Mouse (Mus musculus): Measurements from ENCODE around the gene Cd164l2. TPM values are rescaled to one million over a fixed set of nuclear protein-coding genes. Genes with fewer than 3 reads are reported as not detected.
A peak's percentile ranks its signal among the peaks of the same experiment; 100 is the strongest.

The Cd164l2 gene
- polyA plus RNA-seq, 1 experiment from 2014 or later: 2.0 TPM

DNA sequence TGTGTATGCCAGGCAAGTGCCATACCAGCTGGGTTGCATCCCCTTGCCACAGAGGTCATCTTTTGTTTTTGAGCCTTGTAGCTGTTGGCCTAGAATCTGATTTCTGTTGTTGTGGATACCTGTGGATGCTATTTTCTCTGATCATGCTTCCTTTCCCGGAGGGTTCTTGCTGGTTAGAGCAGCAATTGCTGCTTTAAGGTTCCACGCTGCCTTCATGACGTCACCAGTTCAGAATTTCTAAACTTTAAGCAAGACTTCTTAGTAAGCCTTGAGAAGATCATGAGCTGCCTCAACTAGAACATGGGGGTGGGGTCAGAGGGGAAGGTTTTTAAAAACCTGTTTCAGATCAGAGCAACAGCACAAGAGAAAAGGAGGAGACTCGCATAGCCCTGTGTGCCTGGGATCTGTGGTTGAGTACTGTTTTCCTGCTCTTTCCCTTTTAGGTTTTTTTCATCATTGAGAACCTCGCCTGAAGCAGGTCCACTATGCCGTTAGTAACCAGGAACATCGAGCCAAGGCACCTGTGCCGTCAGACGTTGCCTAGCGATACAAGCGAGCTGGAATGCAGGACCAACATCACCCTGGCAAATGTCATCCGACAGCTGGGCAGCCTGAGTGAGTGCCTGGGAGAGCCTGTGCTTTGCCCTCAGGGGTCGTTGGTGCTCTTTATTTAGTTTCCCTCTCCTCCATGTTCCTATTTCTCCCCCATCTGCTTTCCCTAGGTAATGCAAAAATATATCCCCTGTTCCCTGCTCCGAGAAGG is 35.8 kb upstream of the Cd164l2 start:
- Histone ChIP-seq H3K4me2 (ENCODE audit: low read depth, low read length) (peak overlapping the region; percentile 21; the same call in 1 of the 2 replicates), H3K36me3 (ENCODE audit: control insufficient read depth, insufficient read depth, low read length) (no peaks in the 10 kb centered on the region), H3K27ac (ENCODE audit: low read depth, low read length) (peak overlapping the region; percentile 28), H3K4me3 (ENCODE audit: low read depth, low read length) (no peak overlapping the region), H3K9me3 (ENCODE audit: control insufficient read depth, low read length) (no peaks in the 10 kb centered on the region), H3K27me3 (ENCODE audit: control insufficient read depth, insufficient read depth, low read length) (no peaks in the 10 kb centered on the region), H3K4me1 (ENCODE audit: control insufficient read depth, insufficient read depth, low read length) (peaks cover 16% of the 10 kb centered on the region), H3K9ac (replicated peaks; ENCODE audit: low read depth, low read length) (no peak overlapping the region; the same call in 1 of the 2 replicates)
- no peak; the same call in 1 of the 2 replicates for ATAC-seq (ENCODE audit: low read depth)
- WGBS: 47% methylated on average over 14 of the region's 14 CpGs

DNA sequence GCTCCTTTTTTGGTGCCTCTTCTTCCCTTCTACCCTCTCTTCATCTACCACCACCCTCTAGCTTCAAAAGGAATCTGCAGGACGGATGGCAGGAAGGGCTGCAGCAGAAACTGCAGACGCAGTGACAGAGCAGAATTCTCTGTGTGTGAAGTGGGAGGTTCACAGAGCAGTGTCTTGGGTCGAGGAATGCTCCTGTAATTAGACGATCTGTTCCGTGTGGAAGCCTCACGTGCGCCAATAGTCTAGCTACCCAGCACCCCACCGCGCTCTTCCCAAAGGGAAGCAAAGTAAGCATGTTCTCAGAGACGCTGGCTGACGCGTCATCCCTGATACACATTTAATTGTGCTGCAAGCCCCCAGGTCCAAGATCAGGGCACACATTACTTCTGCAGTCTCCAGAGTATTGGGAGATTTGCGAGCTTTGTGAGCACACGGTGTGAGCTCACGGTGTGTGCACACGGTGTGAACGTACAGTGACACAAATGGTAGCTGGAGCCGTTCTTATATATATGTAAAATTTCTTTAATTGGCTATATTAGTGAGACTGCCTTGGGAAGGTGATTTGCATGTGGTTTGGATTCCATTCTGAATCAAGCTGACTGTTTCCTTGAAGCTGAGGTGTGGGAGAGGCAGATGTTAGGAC is 35.0 kb upstream of the Cd164l2 start:
- WGBS: 34% methylated on average over 18 of the region's 18 CpGs
- Histone ChIP-seq H3K4me3 (ENCODE audit: low read depth, low read length) (no peak overlapping the region), H3K4me1 (ENCODE audit: control insufficient read depth, insufficient read depth, low read length) (peaks cover 16% of the 10 kb centered on the region), H3K9me3 (ENCODE audit: control insufficient read depth, low read length) (no peaks in the 10 kb centered on the region), H3K27ac (ENCODE audit: low read depth, low read length) (peak overlapping the region; percentile 28), H3K36me3 (ENCODE audit: control insufficient read depth, insufficient read depth, low read length) (no peaks in the 10 kb centered on the region), H3K27me3 (ENCODE audit: control insufficient read depth, insufficient read depth, low read length) (no peaks in the 10 kb centered on the region), H3K9ac (replicated peaks; ENCODE audit: low read depth, low read length) (no peak overlapping the region; the same call in 1 of the 2 replicates), H3K4me2 (ENCODE audit: low read depth, low read length) (peak overlapping the region; percentile 21; the same call in 1 of the 2 replicates)
- peak; percentile 76; the same call in 1 of the 2 replicates for ATAC-seq (ENCODE audit: low read depth)

DNA sequence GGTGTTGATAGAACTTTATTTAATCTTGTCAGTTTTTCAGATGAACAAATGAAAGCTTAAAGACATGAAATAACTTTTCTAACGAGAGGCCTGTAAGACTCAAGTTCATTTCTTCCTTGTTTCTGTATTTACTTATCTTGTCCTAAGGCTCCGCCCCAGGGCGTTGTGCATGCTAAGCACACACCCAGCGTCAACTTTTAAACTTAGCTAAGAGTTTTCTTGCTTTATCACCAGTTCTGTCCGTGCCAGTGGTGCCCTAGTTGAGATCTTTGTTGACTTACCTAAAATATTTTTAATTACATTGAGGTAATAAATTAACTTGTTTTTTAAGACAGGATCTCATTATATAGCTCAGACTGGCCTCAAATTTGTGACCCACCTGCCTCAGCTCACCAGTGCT is 33.6 kb upstream of the Cd164l2 start:
- Histone ChIP-seq H3K27me3 (ENCODE audit: control insufficient read depth, insufficient read depth, low read length) (no peaks in the 10 kb centered on the region), H3K9ac (replicated peaks; ENCODE audit: low read depth, low read length) (no peak overlapping the region), H3K4me2 (ENCODE audit: low read depth, low read length) (no peak overlapping the region), H3K4me3 (ENCODE audit: low read depth, low read length) (no peak overlapping the region), H3K4me1 (ENCODE audit: control insufficient read depth, insufficient read depth, low read length) (peaks cover 16% of the 10 kb centered on the region), H3K27ac (ENCODE audit: low read depth, low read length) (no peak overlapping the region), H3K9me3 (ENCODE audit: control insufficient read depth, low read length) (no peaks in the 10 kb centered on the region), H3K36me3 (ENCODE audit: control insufficient read depth, insufficient read depth, low read length) (no peaks in the 10 kb centered on the region)
- no peak for ATAC-seq (ENCODE audit: low read depth)
- 93% methylated on average over 5 of the region's 5 CpGs for WGBS

DNA sequence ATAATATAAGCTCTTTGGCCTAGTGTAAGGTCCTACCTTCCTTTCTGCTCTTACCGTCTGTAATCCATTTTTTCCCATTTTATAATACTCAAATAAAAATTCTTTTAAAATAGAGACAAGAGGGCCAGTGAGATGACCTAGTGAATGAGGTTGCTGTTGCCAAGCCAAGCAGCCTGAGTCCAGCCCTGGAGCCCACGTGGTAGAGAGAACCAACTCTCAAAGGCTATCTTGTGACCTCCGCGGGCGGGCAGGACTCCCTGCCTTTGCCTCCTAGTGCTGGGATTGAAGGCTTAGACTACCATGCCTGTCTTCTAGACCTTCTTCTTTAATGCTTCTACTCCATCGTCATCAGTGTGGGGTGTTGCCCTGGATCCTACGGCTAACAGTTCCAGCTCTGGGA is 32.7 kb upstream of the Cd164l2 start:
- WGBS: 95% methylated on average over 7 of the region's 7 CpGs
- H3K4me2 ChIP-seq (ENCODE audit: low read depth, low read length): no peak overlapping the region
- H3K4me3 ChIP-seq (ENCODE audit: low read depth, low read length): no peak overlapping the region
- no peaks in the 10 kb centered on the region for H3K9me3 ChIP-seq (ENCODE audit: control insufficient read depth, low read length)
- H3K27ac ChIP-seq (ENCODE audit: low read depth, low read length): no peak overlapping the region
- H3K4me1 ChIP-seq (ENCODE audit: control insufficient read depth, insufficient read depth, low read length): peaks cover 16% of the 10 kb centered on the region
- no peaks in the 10 kb centered on the region for H3K36me3 ChIP-seq (ENCODE audit: control insufficient read depth, insufficient read depth, low read length)
- H3K9ac ChIP-seq (replicated peaks; ENCODE audit: low read depth, low read length): no peak overlapping the region
- no peak for ATAC-seq (ENCODE audit: low read depth)
- no peaks in the 10 kb centered on the region for H3K27me3 ChIP-seq (ENCODE audit: control insufficient read depth, insufficient read depth, low read length)

DNA sequence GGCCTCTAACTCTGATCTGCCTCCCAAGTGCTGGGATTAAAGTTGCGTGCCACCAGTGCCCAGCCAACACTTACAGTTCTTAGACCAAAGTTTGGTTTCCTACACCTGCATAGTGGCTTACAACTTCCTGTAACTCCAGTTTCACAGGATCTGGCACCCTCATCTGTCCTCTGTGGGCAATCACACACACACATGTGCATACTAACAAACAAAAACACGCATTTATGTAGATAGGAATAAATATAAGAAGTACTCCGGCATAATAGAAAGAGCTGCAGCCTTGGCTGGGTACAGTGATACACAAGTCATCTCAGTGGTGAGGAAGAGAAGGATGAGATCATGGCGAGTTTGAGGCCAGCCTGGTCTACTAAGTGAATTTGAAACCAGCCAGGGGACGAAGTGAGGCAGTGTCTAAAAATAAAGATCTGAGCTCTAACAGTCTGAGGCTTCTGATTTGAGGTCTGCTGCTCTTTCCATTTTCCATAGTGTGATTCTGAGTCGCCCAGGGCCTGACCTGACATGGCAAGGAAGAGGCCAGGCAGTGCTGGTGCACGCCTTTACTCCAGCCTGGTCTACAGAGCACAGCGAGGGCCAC is 29.4 kb upstream of the Cd164l2 start:
- Histone ChIP-seq H3K27ac (ENCODE audit: low read depth, low read length) (no peak overlapping the region), H3K9ac (replicated peaks; ENCODE audit: low read depth, low read length) (no peak overlapping the region), H3K27me3 (ENCODE audit: control insufficient read depth, insufficient read depth, low read length) (no peaks in the 10 kb centered on the region), H3K9me3 (ENCODE audit: control insufficient read depth, low read length) (no peaks in the 10 kb centered on the region), H3K4me2 (ENCODE audit: low read depth, low read length) (no peak overlapping the region), H3K36me3 (ENCODE audit: control insufficient read depth, insufficient read depth, low read length) (no peaks in the 10 kb centered on the region; the same call in 1 of the 2 replicates), H3K4me1 (ENCODE audit: control insufficient read depth, insufficient read depth, low read length) (no peaks in the 10 kb centered on the region), H3K4me3 (ENCODE audit: low read depth, low read length) (no peak overlapping the region)
- 96% methylated on average over 8 of the region's 8 CpGs for WGBS
- ATAC-seq (ENCODE audit: low read depth): no peak

DNA sequence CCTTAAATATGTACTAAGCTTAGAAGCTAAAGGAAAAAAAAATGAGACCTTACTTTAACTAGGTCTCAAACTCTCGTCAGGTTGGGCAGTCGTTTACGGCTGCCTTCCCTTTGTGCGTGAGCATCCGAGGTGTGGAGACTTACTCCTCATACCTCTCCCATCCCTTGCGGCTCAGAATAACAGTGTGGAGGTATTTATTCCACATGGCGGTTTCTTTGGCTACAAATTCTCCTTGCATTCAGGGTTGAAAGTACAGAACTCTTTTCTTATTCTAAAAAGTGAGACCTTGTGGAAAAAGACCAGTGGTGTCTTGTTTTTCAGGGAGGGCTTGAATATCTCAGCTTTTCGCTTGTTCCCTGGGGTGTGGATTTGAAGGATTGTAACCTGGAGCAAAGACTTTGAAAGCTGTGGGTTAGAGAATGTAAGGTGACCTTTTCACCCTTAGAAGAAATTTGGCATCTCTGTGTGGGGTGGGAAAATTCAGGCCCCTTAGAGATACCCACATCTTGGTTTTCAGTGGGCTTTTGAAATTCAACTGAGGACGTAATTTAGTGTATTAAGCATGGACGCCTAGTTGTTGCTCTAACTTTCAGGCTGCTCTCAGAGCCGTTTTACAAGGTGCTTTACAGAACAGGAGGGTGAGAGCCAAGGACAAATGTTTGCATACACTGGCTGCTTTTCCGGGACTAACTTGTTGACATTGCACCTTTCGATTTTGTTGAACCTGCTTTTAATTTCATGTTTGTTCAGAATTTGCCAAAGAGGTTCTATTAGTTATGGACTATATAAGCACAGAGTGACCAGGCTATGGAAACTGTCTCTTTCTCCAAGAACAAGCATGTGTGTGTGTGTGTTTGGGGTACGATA is 27.7 kb upstream of the Cd164l2 start:
- WGBS: 45% methylated on average over 14 of the region's 14 CpGs
- Histone ChIP-seq H3K36me3 (ENCODE audit: control insufficient read depth, insufficient read depth, low read length) (peaks cover 4% of the 10 kb centered on the region), H3K4me3 (ENCODE audit: low read depth, low read length) (no peak overlapping the region), H3K27ac (ENCODE audit: low read depth, low read length) (no peak overlapping the region), H3K9ac (replicated peaks; ENCODE audit: low read depth, low read length) (no peak overlapping the region), H3K27me3 (ENCODE audit: control insufficient read depth, insufficient read depth, low read length) (no peaks in the 10 kb centered on the region), H3K4me1 (ENCODE audit: control insufficient read depth, insufficient read depth, low read length) (no peaks in the 10 kb centered on the region), H3K4me2 (ENCODE audit: low read depth, low read length) (no peak overlapping the region), H3K9me3 (ENCODE audit: control insufficient read depth, low read length) (no peaks in the 10 kb centered on the region)
- ATAC-seq (ENCODE audit: low read depth): no peak

DNA sequence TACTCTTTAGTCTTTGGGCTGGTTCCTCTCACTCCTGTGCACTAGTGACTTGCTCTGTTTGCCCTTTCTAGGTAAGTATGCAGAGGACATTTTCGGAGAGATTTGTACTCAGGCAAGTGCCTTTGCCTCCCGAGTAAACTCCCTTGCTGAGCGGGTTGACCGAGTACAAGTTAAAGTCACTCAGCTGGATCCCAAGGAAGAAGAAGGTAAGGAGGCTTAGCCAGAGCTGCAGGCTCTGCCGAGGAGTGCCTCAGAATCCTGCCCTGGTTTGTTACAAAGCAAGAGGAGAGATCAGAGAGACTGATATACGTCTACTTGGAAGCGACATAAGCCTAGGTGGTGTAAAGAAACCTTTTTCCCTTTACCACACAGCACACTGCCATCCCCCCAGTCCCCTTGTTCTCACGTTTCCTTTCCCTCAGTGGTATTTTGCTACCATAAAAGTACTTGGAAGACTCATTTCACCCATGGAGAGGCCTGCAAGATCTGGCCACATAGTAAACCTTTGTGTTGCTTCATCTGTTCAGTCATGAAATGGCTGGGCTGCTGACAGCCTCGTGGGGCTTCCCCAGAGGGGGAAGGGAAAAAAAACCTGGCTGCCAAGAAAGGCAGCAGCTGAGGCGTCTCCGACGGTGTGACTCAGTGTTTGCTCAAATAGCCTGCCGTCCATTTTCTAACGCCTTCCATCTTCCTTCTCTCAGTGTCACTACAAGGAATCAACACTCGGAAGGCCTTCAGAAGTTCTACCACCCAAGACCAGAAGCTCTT is 26.8 kb upstream of the Cd164l2 start:
- Histone ChIP-seq H3K4me1 (ENCODE audit: control insufficient read depth, insufficient read depth, low read length) (no peaks in the 10 kb centered on the region), H3K27me3 (ENCODE audit: control insufficient read depth, insufficient read depth, low read length) (no peaks in the 10 kb centered on the region), H3K9me3 (ENCODE audit: control insufficient read depth, low read length) (no peaks in the 10 kb centered on the region), H3K4me3 (ENCODE audit: low read depth, low read length) (no peak overlapping the region), H3K27ac (ENCODE audit: low read depth, low read length) (0 out of 2 replicates have a peak overlapping the region, but pooled peaks have one; percentile 2), H3K9ac (replicated peaks; ENCODE audit: low read depth, low read length) (no peak overlapping the region), H3K36me3 (ENCODE audit: control insufficient read depth, insufficient read depth, low read length) (peaks cover 9% of the 10 kb centered on the region), H3K4me2 (ENCODE audit: low read depth, low read length) (no peak overlapping the region)
- no peak for ATAC-seq (ENCODE audit: low read depth)
- WGBS: 37% methylated on average over 15 of the region's 15 CpGs

DNA sequence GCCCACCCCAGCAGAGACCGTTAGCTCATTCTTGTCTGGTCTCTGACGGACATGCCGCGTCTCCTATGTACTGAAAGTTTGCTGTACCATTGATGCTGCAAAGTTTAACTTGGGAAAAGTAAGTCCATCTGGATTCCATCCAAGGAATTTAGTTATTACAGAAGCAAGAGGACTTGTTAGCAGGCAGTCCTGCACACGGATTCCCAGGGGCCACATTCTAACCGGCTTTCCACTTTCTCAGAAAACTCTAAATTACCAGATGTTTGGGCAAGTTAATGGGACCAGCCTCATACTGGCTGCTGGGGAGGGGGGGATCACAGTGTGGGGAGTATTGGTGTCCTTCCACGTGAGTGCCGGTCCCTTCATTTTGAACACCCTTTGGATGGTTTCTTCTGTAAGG is 26.0 kb upstream of the Cd164l2 start:
- H3K4me3 ChIP-seq (ENCODE audit: low read depth, low read length): no peak overlapping the region

More for the DNA sequence above, 26.0 kb upstream of the Cd164l2 start:
- Histone ChIP-seq H3K4me2 (ENCODE audit: low read depth, low read length) (no peak overlapping the region), H3K4me1 (ENCODE audit: control insufficient read depth, insufficient read depth, low read length) (no peaks in the 10 kb centered on the region), H3K9ac (replicated peaks; ENCODE audit: low read depth, low read length) (no peak overlapping the region), H3K27ac (ENCODE audit: low read depth, low read length) (no peak overlapping the region), H3K27me3 (ENCODE audit: control insufficient read depth, insufficient read depth, low read length) (no peaks in the 10 kb centered on the region), H3K36me3 (ENCODE audit: control insufficient read depth, insufficient read depth, low read length) (peaks cover 14% of the 10 kb centered on the region), H3K9me3 (ENCODE audit: control insufficient read depth, low read length) (no peaks in the 10 kb centered on the region)
- WGBS: 83% methylated on average over 8 of the region's 8 CpGs
- no peak for ATAC-seq (ENCODE audit: low read depth)

Data from neural tube, embryonic 14.5 days (tissue).